Mouse (Mus musculus) E14TG2a.4 (cell line): ENCODE measurements around the gene Usp40.

Source experiments
- H3K27me3 ChIP-seq: 2 replicates; pipeline ENCODE4 v1.6.1; 2014; ENCODE audit warnings: low read length, control low read depth; ENCODE audit not compliant: insufficient read depth
- H3K36me3 ChIP-seq: 2 replicates; pipeline ENCODE4 v1.6.1; 2014; ENCODE audit warnings: low read length, control low read depth; ENCODE audit not compliant: insufficient read depth
- H3K4me1 ChIP-seq: replicated peaks from 2 replicates; pipeline ENCODE4 v1.6.1; 2014; ENCODE audit warnings: low read depth, low read length, control low read depth
- H3K4me3 ChIP-seq: replicated peaks from 2 replicates; pipeline ENCODE4 v1.5.1; 2014; ENCODE audit warnings: mild to moderate bottlenecking, low read length
- H3K9me3 ChIP-seq: 2 replicates; pipeline ENCODE4 v1.6.1; 2014; ENCODE audit warnings: low read length, control low read depth
- CTCF ChIP-seq: conservative IDR thresholded peaks from 2 replicates; pipeline ENCODE4 v1.5.1; 2014; ENCODE audit warnings: low read length
- NANOG ChIP-seq: IDR thresholded peaks from 2 replicates; pipeline ENCODE4 v1.6.1; 2014; ENCODE audit warnings: borderline replicate concordance, low read length, mixed read lengths
- POU5F1 ChIP-seq: IDR thresholded peaks from 2 replicates; pipeline ENCODE4 v1.6.1; 2014; ENCODE audit warnings: low read length, borderline replicate concordance

The Usp40 gene

GRCm38 (mm10) chr1:87959532-87959931 is 48.8 kb downstream of the Usp40 start:
- Histone ChIP-seq H3K4me3 (no peak overlapping the region), H3K4me1 (no peaks in the 10 kb centered on the region), H3K36me3 (peaks cover 18% of the 10 kb centered on the region), H3K9me3 (no peaks in the 10 kb centered on the region), H3K27me3 (no peaks in the 10 kb centered on the region)
- TF ChIP-seq CTCF (no peak), NANOG (no peak), POU5F1 (no peak)

- no peaks in the 10 kb centered on the region for H3K4me1 ChIP-seq
- H3K9me3 ChIP-seq = no peaks in the 10 kb centered on the region
- peaks cover 18% of the 10 kb centered on the region for H3K36me3 ChIP-seq
- H3K4me3 ChIP-seq = no peak overlapping the region
- TF ChIP-seq CTCF (no peak), NANOG (no peak), POU5F1 (no peak)
- no peaks in the 10 kb centered on the region for H3K27me3 ChIP-seq
These were observed 49.4 kb downstream of the Usp40 start for GRCm38 (mm10) chr1:87958931-87959330.

GRCm38 (mm10) chr1:87953073-87953472 is 55.3 kb downstream of the Usp40 start:
- Histone ChIP-seq H3K4me3 (no peak overlapping the region), H3K27me3 (no peaks in the 10 kb centered on the region), H3K4me1 (no peaks in the 10 kb centered on the region), H3K36me3 (peaks cover 61% of the 10 kb centered on the region), H3K9me3 (no peaks in the 10 kb centered on the region)
- TF ChIP-seq CTCF = no peak
- no peak for TF ChIP-seq POU5F1
- no peak for TF ChIP-seq NANOG

DNA sequence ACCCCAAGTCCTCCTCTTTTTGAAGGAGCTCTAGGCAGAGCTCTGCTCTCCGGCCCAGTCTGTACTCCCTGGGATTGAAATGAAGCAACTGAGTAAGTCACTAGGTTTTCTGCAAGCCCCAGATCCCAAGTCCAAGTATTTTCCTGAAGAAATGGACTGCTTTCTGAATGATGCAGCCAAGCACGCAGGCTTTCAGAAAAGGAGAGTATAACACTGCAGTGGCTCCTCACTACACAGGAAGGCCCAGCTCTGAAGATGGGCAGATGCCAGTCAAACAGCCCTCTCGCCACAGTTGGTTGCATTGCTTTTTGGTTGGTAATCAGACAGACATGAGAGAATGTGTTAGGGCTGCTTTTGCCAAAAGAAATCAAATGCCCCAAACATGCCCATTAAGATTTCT is 56.7 kb downstream of the Usp40 start:
- no peak for TF ChIP-seq POU5F1
- TF ChIP-seq CTCF = no peak
- no peak for TF ChIP-seq NANOG
- Histone ChIP-seq H3K4me3 (no peak overlapping the region), H3K9me3 (no peaks in the 10 kb centered on the region), H3K36me3 (peaks cover 68% of the 10 kb centered on the region), H3K4me1 (no peaks in the 10 kb centered on the region), H3K27me3 (no peaks in the 10 kb centered on the region)

DNA sequence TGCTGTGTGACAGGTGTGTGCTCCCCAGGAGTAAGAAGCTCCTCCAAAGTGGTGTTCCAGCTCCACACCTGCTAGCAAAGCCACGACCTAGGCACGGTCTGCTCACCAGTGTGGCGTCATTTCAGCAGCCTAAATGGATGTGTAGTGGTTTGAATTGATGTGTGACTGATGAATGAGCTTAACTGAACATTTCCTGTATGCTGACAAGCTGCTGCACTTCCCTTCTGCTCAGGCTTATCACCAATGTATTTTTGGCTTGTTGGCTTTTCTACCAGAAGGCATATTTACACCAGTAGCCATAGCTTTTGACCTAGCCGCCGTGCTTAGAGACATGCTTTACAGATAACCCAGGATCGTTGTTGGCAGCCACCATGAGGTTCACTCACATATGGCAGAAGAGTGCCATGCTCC is 60.7 kb downstream of the Usp40 start:
- Histone ChIP-seq H3K4me1 (no peaks in the 10 kb centered on the region), H3K27me3 (no peaks in the 10 kb centered on the region), H3K9me3 (no peaks in the 10 kb centered on the region), H3K36me3 (peaks cover 90% of the 10 kb centered on the region), H3K4me3 (no peak overlapping the region)
- TF ChIP-seq POU5F1 = no peak
- no peak for TF ChIP-seq CTCF
- TF ChIP-seq NANOG = no peak

DNA sequence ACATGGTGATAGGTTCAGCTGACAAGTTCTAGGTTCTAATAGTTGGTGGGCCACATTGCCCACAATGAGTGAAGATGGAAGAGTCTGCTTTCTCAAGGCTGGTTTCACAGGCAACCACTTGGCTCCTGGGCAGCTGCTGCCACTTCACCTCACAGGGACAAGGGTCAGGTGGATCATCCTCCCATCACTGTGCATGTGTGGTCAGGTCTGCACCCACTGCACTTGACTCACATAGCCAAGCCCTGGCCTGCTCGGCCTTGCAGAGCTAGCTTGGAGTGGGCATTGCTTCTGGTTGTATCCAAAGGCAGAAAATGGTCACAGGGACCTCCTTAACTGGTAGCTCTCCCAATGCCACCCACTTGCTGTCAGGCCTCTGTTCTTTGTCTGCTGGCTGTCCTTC is 66.6 kb downstream of the Usp40 start:
- peaks cover 100% of the 10 kb centered on the region for H3K36me3 ChIP-seq
- no peak overlapping the region for H3K4me3 ChIP-seq
- peaks cover under 1% of the 10 kb centered on the region; the same call in 1 of the 2 replicates for H3K4me1 ChIP-seq
- H3K9me3 ChIP-seq = no peaks in the 10 kb centered on the region
- no peaks in the 10 kb centered on the region for H3K27me3 ChIP-seq
- TF ChIP-seq CTCF (no peak), NANOG (no peak), POU5F1 (no peak)

DNA sequence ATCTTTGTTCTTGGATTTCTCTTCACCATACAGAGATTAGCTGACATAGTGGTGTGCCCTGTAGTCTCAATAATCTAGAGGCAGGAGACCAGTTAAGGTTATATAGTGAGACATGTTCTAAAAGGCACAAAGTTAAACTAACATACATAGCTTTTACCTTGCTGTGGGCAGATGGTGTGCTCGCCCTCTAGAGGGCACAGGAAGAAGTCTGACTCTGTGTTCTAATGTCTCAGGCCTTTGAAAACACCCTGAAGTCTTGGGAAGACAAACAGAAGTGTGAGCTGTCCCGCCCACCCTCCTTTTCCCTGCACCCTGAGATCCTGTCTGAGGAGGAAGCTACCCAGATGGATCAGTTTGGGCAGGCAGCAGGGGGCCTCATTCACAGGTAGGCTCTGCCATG is 71.8 kb downstream of the Usp40 start:
- no peak for TF ChIP-seq POU5F1
- peak; percentile 39 for TF ChIP-seq CTCF
- no peak for TF ChIP-seq NANOG
- peaks cover 98% of the 10 kb centered on the region for H3K36me3 ChIP-seq
- H3K9me3 ChIP-seq = no peaks in the 10 kb centered on the region

GRCm38 (mm10) chr1:87936075-87936474 is 72.3 kb downstream of the Usp40 start:
- Histone ChIP-seq H3K27me3 (no peaks in the 10 kb centered on the region), H3K4me1 (peaks cover 3% of the 10 kb centered on the region; the same call in 1 of the 2 replicates), H3K36me3 (peaks cover 98% of the 10 kb centered on the region), H3K9me3 (no peaks in the 10 kb centered on the region), H3K4me3 (no peak overlapping the region)
- TF ChIP-seq NANOG (no peak), CTCF (no peak), POU5F1 (no peak)

More for the DNA sequence above, 71.8 kb downstream of the Usp40 start:
- Histone ChIP-seq H3K4me3 (no peak overlapping the region), H3K4me1 (peaks cover 3% of the 10 kb centered on the region; the same call in 1 of the 2 replicates), H3K27me3 (no peaks in the 10 kb centered on the region)

DNA sequence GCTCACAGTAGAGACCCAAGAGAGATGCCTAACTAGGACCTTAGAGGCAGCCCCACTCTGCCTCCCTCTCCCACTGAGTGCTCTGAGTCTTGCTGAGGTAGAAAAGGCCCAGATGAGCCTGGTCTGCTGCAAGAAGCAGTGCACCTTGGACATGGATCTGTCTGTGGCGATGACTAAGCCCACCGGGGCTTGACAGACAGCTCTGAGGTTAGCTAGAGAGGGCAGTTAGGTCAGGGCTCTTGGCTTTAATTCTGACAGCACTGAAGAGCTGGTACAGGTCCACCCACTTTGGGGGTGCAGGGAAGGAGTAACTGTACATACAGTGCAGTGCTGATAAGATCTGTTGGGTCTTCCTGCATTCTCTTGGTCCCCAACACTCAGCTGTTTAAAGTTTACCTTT is 72.8 kb downstream of the Usp40 start:
- TF ChIP-seq NANOG (no peak), POU5F1 (no peak), CTCF (no peak)

More for the DNA sequence above, 72.8 kb downstream of the Usp40 start:
- no peak overlapping the region for H3K4me3 ChIP-seq
- H3K27me3 ChIP-seq = no peaks in the 10 kb centered on the region
- peaks cover 98% of the 10 kb centered on the region for H3K36me3 ChIP-seq
- H3K9me3 ChIP-seq = no peaks in the 10 kb centered on the region
- peaks cover 3% of the 10 kb centered on the region; the same call in 1 of the 2 replicates for H3K4me1 ChIP-seq
